Mouse (Mus musculus): ENCODE data around the gene Dtnb. TPM values are rescaled to one million over a fixed set of nuclear protein-coding genes. Genes with fewer than 3 reads are reported as not detected.

Dtnb gene
- total RNA-seq, 4 experiments from 2014 or later, result 32.0 to 75.4 (median 44.4) TPM

DNA sequence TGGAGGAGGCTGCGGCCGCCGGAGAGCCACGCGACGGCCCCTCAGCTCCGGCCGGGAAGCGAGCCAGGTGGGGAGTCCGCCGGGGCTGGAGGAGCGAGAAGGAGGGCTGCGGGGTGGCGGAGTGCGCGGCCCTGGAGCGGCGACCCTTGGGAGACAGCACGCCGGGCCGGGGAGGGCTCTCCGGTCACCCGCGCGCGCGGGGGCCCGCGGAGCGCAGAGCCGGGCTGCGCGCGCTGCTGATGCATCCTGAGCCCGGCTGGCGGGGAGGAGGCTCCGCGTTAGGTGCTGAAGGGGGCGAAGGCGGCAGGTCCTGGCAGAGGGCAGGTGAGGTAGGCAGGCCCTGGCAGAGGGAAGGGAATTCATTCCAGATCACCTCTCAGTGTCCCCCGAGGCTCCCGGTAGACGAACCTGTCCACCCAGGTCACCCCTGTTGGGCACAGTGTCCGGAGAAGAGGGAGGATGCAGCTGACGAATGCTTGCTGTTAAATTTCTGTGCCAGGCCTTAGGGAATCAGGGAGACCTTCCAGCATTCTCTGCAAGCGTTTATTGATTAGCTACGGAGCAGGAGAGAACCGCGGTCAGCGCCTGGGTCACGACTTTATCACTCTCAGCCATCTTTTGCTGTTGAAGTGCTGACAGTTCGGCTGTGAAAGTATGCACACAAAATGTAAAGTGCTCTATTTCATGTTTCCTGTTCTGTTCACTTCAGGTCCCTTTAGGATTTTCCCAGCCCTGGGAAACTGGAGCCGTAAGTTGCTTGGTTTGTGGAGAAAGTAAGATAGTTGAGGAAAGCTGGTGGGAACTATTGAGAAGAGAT is 608 bp downstream of the Dtnb start:
- peak; percentile 31 for DNase-seq

DNA sequence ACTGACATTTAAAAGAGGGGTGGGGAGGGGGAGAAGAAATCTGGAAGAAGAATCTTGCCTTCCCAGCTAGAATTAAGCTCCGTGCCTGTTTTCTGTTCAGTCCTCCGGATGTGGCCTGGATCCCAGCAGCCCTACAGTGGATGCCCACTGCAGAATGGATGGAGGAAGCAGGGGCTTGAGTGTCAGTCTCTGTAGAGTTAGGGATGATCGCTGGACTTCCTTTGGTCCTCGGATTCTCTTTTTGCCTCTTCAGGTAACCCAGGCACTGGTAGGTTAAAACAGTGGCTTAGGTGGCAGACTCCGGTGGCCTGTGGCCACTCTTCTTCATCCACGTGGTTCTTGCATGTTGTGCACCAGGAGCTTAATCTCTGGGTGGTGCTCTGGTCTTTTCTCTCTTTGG is 1.2 kb downstream of the Dtnb start:
- DNase-seq, result no peak

DNA sequence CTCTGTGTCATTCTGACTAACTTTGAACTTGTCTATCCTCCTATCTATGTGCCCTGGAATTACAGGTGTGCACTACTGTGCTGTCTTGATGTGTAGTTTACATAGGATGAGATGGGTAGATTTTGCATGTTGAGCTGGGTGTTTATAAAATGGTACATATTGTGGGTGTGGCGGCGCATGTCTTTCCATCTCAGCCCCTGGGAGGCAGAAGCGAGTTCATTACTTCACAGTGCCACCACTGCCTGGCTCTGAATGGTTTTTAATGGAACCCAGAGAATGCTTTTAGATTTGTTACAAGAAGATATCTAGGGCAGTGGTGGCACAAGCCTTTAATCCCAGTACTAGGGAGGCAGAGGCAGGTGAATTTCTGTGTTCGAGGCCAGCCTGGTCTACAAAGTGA is 2.5 kb downstream of the Dtnb start:
- no peak for DNase-seq

DNA sequence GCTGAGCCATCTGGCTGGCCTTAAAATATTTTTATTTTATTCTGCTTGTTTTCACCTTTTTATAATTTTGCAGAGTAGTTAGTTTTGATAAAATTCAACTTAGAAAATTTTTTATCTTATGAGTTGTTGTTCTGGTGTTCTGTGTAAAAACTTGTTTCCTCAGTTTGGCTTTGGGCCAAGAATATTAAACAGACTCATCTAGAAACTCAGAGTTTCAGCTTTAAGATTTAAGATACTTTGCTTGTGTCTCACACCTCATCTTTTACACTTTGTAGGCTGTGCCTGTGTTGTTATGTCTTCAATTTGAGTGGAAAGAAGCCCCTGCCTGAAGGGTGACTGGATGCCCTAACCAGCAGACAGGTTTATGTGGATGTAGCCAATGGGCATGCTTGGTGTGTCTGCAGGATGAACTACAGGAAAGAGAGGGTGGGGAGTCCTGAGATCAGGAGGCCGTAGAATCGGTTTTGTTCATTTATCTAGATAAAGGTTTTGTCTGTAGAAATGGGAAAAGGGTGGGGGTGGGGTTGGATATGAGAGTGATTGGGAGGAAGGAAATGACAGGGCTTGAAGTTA is 7.9 kb downstream of the Dtnb start:
- DNase-seq, result no peak

DNA sequence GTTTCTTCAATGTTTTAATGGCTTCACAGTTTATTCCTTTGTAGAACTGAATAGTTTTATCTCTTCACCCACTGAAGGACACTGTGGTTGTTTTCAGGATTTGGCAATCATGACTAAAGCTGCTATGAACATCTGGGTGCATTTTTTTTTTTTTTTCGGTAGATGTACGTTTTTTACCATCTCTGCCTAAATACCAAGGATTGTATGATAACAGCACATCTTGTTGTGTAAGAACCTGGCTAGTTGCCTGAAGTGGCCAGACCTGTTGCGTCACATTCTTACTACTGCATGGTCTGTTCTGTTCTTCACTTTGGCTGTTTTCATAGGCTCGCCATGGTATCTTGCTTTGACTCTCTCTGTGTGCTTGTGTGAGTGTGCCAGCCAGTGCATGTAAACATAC is 10.4 kb downstream of the Dtnb start:
- peak; percentile 67 for DNase-seq

DNA sequence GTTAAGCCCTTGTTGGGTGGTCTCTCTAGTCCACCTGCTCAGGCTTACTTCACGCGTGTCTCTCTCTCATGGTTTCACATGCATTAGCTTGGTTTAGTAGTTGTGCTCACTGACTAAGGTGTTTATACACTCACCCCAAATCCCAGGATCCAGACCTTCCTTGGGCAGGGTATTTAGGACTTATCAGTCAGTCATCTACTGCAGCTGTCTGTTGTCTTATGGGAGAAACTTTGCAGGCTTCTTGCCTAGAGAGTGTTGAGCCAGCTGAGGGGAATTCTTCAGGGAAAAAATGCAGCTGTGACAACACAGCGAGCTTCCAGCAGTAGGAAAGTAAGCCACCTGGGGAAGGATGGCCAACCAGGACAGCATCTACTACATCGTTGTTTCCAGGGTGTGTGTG is 13.3 kb downstream of the Dtnb start:
- DNase-seq, result no peak

DNA sequence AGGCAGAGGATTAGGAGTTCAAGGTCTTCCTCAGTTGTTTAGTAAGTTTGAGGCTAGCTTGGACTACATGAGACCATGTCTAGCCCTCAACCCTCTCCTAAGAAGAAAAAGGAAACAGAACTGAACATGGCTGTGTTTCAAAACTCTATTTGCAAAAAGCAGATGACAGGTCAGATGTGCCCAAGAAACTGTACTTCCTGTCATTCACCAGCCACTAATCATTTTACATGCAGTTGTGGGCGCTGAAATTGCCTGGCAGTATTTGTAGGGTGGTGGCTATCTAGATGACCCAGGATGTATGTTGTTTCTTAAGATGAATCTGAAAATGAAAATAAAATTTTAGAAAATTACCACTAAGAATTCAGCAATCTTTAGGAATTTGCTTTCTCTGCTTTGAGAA is 14.8 kb downstream of the Dtnb start:
- DNase-seq, result no peak

DNA sequence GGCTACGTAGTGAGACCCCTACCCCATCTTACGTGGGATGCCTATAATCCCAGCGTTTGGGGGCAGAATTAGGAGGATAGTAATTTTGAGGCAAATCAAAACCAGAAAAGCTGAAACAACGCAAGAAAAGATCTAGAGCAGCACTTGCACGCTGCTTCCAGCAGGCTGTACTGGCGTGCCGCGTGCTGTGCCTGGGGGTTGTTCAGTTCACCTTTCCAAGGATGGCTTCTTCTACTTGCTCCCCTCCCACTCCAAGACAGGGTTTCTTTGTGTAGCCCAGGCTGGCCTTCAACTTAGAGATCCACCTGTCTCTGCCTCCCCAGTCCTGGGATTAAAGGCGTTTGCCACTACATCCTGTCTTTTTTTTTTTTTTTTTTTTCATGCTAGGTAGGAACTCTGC is 17.9 kb downstream of the Dtnb start:
- no peak for DNase-seq

DNA sequence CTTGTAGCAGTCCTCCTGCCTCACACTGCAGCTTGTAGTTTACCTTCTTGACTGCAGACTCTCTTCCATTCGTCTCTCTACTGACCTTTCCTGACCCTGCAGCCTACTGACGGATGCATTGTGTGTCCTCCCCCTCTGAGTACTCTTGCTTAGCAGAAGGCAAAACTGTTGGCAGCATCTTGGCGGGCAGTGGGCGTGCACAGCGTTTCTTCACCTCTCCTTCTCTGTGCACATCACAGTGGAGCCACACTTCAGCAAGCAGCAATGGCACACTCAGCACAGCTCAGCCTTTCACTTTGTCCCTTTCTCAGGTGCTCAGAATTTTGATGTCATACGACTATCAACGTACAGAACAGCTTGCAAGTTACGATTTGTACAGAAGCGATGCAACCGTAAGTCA is 19.4 kb downstream of the Dtnb start:
- no peak for DNase-seq

DNA sequence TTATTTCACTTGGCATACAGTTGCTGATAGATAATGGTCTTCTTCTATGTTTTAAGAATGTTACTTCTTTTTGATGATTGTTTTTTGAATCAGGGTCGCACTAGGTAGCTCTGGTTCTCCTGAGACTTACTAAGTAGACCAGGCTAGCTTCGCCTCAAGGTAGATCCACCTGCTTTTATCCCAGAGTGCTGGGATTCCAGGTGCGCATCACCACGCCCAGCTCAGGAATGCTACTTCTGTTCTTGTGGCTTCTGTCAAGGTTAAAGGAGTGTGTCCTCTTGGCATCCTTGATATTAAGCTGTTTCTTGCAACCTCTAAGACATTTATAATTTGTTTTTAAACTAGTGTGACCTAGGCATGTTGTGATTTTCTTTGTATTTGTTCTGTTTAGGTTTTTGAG is 30.6 kb downstream of the Dtnb start:
- DNase-seq, result no peak

DNA sequence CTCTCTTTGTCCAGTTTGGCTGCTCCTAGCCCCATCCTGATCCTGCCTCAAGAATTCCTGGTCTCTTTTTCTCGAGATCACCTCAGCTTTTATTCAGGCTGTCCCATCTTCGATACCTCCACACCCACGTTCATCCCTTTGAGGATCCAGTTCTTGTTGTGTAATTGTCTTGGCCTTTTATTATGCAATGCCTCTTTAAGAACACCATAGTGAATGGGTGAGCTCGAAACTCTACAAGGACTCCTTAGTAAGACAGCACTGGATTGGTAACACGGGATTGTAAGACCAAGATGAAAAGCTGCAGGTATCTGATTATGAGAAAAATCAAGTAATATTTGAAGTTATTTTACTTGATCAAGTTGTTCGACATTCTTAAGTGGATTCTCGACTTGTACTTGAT is 34.0 kb downstream of the Dtnb start:
- DNase-seq, result no peak

DNA sequence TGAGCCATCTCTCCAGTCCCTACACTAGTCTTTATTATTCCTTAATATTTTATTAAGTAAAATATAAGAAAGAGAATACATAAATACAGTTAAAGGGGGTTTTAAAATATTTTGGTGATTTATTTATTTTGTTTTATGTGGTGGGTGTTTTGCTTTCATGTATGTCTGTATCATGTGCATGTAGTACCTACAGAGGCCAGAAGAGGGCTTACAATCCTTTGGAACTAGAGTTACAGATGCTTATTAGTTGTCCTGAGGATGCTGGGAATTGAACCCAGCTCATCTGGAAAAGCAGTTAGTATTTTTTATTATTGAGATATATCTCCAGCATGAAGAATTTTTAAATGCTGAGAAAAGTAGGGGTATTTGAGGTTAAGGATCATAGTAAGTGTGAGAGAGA is 37.6 kb downstream of the Dtnb start:
- DNase-seq, result no peak

DNA sequence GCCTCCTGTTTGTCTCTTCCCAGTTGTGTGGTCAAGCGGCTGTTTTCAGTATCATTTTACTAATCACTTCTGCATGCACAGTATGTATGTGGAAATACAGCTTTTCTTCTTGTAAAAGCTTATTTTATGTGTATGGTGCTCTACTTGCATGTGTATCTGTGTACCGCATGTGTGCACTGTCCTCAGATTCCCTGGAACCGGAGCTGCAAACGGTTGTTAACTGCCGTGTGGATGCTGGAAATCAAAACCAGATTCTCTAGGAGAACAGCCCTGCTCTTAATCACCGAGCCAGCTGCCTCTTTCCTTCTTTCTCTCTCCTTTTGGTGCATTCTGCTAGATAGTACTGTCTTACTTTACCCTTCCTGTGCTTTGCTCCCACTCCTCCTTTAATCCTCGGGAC is 39.7 kb downstream of the Dtnb start:
- DNase-seq, result no peak

DNA sequence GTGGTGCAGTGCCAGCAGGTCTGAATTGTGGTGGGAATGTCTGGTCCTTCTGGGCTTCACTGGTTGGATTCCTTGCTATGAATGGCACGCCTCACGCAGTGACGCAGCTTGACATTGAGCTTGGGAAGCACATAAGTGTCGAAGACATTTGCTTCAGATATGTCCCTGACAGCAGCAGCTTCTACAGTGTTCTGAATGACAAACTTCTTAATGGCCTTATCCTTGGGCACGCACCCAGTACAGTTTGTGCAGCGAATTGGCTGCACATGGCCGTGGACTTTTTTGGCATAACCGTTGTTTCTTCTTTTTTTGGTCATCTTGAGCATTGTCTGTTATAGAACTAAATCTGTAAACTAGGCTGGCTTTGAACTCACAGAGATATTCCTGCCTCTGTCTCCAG is 42.9 kb downstream of the Dtnb start:
- DNase-seq, result peak; percentile 75

DNA sequence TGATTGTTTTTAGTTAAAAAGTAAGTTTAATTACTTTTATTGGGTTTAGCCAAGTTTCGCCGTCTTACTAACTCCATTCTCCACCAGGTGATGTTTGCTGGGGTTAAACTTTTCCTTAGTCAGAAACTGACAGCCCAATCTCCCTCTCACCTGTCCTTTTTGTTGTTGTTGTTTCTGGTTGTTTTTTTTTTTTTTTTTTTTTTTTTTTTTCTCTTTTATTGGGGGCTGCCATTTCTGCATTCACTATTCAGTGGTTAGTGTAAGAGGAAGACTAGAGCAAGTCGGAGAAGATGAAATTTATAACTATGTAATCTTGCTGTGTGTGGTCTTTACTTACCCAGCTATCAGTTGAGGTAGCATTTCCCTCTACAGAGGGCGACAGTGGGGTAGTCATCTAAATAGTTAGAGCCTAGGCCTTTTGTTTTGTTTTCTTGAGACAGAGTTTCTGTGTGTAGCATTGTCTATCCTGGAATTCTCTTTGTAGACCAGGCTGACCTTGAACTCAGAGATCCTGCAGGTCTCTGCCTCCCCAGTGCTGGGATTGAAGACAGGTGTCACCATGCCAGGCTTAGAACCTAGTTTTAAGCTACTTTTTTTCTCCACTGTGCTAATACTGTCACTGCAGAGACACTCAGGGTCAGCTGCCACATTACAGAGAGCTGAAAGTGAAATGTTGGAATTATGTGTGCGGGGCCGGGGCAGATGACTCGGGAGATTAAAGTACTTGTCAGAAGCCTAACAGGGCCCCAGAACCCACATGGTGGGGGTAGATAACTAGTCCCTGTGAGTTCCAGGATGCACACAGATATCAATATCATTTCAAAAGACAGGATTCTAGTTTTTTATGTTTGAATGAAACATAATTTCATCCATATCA is 46.2 kb downstream of the Dtnb start:
- no peak for DNase-seq

DNA sequence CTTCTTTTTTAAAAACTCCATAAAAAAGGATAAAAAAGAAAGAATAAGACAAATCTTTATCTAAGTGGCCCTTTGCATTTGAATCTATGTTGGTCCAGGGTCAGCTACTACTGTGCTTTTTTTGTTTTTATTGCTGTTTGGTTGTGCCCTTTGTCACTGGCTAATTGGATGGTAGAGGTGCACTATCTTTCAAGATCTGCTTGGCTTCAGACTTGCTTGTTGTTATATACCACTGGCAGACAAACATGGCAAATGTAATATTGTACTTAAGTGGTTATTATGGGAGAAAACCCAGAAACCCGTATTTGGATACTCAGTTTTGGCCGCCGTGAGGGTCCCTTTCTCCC is 46.8 kb downstream of the Dtnb start:
- DNase-seq, result no peak

DNA sequence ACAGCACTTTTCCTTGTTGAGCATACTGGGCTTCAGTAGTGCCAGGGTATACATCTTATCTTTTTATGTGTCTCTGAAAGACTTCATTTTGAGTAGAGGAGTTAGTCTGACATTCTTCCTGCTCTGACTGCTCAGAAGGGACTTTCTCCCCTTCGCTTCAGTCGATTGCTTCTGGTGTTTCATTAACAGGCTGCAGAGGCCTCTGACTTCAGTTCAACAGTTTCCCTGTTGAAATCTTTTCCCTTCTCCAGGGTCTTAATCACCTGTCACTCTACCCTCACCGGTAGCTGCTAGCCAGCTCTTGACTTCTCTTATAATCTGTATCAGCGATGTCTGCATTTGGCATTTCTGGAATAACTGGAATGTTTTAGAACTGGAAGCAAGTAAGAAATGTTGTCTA is 54.7 kb downstream of the Dtnb start:
- DNase-seq, result no peak

DNA sequence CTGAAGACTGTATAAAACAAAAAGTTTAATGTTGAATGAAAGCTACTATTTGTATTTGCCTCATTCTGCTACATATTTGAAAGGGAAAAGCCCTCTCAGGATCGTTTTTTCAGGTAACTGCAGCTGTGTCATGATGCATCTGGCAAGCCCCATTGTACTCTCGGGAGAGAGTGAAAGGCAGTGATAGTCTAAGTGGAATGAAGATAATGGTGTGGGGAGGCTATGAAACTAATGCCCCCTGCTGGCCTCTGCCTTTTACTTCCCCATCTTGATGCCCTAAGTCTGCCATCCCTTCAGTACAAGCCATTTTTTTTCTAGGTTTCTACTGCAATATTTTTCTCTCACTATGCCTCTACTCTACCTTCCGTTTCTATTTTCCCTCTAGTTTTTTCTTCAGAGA is 69.8 kb downstream of the Dtnb start:
- no peak for DNase-seq

DNA sequence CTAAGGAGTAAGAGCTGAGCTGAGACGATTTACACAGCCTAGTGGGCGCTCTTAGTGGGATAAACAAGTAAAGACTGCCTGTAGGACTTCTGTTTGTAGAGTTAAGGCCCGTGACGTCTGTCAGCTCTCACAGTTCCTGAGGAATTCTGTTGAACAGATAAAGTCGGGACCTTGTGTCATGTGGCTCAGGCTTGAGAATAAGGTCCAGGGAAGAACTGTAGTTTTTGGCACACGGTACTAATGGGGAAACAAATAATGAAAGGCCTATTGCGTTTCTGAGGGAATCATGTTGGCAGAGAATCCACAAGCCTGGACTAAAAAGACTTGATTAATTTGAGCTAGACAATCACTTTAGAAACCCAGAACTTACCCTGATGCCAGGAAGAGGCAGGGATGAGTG is 84.6 kb downstream of the Dtnb start:
- no peak for DNase-seq

DNA sequence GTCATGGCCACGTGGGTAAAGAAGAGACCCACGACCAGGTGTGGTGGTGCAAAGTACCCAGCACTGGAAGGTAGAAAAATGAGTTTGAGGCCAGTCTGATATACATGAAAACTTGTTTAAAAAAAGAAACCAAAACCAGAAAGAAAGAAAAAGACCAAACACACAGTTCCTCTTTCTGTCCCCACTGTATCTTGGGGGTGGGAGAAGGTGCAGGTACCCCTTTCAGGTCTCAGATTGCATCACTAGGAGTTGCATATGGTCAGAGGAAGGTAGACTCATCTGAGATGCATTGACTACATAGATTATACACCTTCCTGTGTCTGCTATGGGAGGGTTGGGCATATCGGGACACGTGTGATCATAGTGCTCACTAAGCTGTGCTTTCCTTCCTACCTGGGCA is 85.1 kb downstream of the Dtnb start:
- DNase-seq, result no peak

DNA sequence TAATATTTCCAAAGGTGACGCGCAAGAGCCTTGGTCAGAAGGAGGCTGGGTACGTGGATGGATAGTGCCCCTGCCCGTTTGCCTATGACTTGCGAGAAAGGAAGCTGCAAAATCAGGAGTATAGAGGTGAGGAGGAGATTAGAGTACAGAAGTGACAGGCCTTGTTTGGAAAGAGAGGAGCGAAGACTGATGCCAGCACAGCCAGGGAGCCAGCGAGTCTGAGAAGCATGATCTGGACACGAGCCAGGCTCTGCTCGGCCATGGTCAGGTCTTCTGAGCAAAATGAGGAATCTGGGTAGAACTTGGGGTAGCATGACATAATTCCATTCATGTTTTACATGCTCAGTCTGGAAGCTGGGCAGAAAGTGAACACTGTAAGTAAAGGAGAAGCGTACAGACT is 85.6 kb downstream of the Dtnb start:
- no peak for DNase-seq

DNA sequence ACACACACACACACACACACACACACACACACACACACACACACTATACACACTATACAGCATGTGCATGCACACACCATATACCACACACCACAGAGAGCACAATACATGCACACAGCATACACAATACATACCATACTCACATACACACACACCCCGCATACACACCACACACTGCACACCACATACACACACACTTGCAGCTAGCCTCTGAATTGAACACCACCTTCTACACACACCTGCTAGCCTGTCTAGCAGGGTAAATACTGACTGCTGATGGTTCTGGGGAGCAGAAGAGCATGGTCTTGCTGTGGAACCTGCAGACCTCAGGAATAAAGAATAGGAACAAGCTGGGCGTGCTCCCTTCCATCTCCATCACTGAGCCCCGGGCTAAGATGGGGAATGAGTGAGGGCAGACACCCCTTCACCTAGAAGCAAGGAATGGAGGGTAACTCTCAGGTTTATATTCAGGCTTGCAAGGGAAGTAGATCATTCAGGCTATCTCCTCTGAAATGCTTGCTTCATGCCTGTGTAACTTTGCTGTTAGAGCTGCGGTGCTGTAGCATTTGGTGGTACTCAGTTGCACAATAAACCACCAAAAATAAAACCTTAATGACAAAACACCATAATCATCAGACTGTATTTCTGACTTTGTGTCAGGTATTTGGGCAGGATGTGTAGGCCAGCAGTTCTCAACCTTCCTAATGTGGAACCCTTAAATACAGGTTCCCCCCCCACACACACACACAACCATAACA is 87.6 kb downstream of the Dtnb start:
- DNase-seq, result no peak
